Mouse (Mus musculus) layer of hippocampus, adult 8-10 months (tissue): ENCODE results near the gene Mllt1. TPM values are rescaled to one million over a fixed set of nuclear protein-coding genes. Genes with fewer than 3 reads are reported as not detected.

Experiments
- DNase-seq, 2 experiments: peaks; one replicate each; pipeline ENCODE4 v3.0.0; 2022; ENCODE audit warnings: low spot score in 2 of 2
- total RNA-seq, 4 experiments: library from RNA; stranded (reverse); gene quantifications; 2 replicates each; pipeline ENCODE4 v1.2.4; 2022

The Mllt1 gene
- 10 to 100 TPM; 73.9 to 92.9 (median 80.6) TPM for total RNA-seq

DNA sequence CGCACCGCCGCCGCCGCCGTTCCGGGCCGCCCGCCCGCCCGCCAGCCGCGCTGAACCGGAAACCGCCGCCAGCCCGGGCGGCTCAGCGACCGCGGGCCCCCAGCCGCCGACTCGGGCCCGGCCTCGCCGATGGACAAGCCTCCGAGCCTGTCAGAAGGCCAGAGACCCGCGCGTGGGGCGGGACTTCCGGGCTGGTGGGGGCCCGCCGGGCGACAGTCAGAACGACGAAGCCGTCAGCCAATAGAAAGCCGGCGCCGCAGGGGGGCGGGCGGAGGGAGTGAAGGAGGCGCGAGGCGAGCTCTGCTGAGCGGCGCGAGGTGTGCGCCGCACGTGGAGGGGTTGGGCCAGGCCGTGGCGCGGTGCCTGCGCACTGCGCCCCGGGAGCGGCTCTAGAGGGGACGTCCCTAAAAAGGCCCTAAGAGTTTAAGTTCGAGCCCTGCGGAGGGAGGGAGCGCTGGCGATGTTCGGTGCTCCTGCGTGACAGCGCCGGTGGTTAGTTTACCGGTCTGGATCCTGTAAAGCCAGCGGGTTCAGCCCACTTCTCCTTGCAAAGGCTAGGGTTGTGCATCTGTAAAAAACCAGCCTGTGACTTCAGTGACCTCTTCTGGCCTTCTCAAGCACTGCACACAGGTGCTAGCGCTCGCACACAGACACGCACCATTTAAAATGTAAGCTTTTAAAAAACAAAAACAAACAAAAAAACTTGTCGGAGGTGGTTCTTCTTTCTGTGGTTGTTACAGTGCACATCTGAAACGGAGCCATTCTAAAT is at the start of gene Mllt1:
TSS of gene Mllt1 (minus strand) at position 53 of the 769 bp plus-strand sequence.
- DNase-seq = peak; percentile 95 to 98

DNA sequence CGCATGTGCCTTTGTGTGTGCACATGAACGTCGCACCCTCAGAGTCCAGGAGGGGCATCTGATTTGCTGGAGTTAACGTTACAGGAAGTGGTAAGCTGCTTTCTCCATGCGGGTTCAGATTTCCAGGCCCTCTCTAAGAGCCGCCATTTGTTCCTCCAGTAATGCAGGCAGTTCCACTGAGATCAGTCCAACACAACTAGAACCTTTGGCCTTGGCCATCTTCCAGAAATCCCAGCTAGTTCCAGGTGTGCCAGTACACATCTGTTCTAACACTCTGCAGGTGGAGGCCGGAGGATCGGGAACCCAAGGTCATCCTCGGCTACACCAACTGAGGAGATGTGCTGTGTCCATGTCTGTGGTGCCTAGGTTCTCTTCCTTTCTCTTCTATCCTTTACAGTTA is 49.7 kb upstream of the Mllt1 start:
- no peak for DNase-seq

DNA sequence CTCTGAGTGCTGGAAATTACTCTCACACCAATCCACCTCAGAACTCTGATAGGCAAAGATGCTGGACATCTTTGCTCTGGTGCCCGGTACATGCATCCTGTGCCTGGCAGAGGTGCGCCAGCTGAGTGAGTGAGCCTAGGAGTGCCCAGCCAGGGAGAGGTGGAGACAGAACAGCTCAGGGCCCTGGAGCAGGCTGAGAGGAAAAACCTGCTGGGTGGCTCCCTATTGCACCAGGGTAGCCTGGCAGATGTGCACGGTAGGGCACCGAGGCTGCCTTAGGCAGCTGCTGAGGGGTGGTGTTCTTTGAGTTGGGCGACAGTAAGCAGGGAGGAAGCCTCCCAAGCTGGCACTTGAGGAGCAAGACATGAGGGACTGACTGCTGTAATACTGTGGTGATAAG is 46.8 kb upstream of the Mllt1 start, which contains the start of gene Acer1:
TSS of gene Acer1 (minus strand) at position 114 of the 400 bp plus-strand sequence.
- no peak for DNase-seq

DNA sequence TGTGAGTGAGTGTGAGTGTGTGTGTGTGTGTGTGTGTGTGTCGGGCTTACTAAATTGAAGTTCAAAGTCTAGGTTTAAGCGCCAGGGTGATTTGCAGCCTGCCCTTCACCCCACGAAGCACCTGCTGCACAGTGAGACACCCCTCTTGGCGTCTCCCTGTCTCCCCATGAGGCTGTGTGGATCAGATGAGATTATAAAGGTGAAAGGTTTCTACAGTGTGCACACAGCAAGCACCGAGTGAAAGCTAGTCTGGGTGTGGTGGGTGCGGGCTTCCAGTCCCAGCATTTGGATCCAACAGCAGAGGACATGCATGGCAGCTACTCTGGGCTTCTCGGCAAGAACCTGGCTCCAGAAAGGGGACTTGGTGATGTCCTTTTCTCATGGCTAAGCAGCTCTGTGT is 45.8 kb upstream of the Mllt1 start:
- no peak for DNase-seq

DNA sequence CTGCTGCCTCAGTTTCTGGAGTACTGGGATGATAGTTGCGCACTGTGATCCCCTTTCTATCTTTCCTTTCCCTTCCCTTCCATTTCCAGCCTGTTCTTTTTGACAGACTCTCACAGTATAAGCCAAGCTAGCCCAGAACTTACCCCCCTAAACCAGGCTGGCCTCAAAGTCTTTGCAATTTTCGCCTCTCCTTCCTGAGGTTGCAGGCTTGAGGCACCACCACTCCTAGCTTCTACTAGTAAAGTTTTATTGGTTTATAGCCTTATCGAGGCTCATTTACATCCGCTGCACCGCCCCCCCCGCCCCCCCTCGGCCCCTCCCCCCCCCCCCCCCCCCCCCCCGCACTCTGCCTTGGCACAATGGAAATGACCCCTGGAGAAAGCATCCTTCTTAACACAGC is 44.3 kb upstream of the Mllt1 start:
- no peak for DNase-seq

DNA sequence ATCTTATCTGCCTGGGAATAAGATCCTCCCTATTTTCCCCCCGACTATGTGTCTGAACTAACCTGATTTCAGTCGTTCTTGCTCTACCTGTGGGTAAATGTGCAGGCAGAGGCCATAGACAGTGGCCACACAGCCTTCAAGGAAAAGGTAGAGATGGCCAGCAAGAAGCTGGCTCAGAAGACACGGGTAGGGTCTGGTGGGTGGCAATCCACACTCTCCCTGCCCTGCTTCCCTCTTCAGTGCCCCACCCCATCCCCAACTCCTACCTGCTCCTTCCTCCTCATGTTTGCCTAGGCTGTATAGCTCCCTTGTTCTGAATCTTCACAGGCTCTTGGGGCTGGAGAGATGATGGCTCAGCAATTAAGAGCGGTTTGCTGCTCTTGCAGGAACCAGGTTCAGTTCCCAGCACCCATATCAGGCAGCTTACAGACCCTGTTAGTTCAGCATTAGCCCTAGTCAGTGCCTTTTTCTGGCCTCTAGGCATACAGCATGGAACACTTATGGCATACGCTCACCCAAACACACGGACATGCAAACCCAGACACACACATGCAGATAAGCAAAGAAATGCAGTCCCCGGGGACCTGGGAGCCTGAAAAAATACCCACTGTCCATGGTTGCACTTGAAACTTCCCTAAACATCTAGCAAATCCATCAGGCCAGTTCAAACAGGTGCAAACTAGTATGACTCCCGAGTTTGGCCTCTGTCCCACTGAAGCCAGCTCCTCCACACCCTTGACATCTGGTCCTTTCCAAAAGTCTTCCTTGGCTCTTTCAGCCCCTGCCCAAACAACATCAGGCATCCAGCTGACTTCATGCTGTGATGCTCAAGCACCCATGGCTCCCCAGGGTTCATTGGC is 41.5 kb upstream of the Mllt1 start:
- no peak for DNase-seq

DNA sequence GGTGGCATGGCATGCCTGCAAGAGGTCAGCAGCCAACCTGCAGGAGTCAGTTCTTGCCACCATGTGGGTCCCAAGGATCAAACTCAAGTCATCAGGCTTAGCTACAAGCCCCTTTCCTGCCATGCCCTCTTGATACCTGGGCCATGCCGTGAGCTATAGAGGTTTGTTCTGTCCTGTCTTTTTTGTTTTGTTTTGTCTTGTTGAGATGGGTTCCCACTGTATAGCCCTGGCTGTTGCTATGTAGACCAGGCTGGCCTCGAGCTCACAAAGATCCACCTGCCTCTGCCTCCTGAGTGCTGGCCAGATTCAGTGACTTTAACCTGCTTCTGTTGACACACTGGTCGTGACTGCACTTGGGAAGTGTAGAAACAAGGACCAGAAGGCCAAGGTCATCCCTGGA is 40.2 kb upstream of the Mllt1 start:
- no peak for DNase-seq

DNA sequence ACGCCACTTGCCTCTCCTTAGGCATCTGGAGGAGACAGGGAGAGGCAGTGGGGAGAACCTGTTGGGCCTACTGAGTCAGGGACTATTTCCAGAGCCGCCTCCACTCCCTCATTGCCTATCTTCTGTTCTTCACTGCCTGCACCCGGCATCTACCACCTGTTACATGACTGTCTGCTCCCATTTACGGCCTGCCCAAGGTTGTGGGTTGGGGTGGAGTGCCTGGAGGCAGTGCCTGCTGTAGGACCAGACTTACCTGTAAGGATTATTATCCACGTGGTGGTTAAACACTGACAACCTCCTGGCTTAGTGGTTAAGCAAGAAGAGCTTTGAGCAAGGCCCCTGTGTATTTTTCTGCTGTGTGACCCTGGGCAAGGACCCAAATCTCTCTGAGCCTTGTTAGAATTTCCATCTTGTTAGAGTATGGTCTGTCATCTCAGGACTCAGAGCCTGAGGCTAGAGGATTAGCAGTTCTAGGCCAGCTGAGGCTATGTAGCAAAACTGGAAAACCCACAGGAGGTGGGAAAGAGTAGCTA is 39.6 kb upstream of the Mllt1 start:
- no peak for DNase-seq

DNA sequence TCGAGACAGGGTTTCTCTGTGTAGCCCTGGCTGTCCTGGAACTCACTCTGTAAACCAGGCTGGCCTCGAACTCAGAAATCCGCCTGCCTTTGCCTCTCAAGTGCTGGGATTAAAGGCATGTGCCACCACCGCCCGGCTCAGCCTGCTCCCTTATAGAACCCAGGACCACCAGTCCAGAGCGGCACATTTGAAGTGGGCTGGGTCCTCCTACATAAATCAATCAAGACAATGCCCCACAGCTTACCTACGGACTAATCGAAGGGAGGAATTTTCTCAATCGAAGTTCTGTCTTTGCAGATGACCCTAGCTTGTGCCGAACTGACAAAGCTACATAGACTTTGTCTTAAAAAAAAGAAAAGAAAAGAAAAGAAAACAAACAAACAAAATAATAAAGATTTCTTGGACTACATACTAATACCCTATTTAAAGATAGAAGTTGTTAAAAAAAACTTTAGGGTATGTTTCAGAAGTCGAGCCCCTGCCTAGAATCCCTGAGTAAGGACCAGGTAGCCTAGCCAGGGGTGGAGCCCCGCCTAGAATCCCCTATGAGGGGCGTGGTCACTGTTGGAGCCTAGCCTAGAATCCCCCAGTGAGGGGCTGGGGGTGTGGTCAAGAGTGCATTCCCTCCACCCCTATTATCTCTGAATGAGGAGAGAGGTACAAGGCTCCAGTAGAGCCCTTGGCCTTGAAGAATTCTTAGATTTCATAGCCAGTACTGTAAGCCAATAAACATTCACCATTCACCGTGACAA is 38.9 kb upstream of the Mllt1 start:
- no peak for DNase-seq

DNA sequence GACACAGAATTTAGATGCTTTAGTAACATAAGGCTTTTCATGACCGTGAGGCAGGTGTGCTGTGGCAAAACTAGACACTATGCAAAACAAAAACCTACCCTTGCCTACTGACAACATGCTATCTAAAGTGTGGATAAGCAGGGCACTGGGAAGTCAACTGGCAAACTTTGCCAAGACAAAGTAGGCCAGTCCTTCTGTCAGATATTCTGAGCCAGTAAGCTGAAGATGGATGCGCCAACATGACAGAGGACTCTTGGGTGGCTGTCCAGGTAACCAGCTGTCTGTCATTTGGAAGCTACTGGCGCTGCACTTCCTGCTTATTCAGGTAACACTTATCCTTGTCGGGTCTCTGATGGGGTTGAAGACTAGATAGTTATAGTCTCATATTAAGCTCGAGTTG is 34.9 kb upstream of the Mllt1 start:
- DNase-seq = no peak

DNA sequence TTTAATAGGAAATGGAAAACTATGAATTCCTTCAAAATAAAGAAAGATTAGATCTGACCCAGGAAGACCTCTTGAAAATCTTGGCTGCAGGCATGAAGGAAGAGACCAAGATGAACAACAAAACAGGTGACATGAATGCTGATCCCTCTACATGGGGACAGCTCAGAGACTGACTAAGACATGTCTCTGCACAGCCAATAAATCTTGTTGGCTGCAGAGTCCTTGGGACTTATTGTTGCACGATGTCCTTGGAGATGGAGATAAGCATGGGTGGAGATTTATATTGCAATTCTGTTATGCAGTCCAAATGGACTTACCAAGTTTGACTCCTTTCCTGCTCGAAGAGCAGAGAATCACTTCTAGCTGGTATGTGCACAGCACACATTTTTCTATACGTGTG is 34.1 kb upstream of the Mllt1 start:
- no peak for DNase-seq

DNA sequence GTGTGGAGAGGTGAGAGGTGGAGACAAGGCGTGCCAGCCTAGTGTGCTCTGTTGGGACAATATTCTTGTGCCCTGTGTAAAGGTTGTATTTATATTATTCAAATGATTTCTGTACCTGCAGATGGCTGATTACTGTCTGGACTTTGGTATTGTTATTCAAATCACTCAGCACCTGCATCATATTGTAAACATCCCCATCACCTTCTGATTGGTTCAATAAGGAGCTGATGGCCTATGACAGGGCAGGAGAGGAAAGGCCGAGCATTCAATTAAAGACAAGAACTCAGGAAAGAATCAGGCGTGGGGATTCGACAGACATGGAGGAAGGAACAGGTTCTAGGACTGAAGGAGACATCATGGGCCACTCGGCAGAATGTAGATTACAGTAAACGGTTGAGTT is 28.4 kb upstream of the Mllt1 start:
- DNase-seq = no peak

DNA sequence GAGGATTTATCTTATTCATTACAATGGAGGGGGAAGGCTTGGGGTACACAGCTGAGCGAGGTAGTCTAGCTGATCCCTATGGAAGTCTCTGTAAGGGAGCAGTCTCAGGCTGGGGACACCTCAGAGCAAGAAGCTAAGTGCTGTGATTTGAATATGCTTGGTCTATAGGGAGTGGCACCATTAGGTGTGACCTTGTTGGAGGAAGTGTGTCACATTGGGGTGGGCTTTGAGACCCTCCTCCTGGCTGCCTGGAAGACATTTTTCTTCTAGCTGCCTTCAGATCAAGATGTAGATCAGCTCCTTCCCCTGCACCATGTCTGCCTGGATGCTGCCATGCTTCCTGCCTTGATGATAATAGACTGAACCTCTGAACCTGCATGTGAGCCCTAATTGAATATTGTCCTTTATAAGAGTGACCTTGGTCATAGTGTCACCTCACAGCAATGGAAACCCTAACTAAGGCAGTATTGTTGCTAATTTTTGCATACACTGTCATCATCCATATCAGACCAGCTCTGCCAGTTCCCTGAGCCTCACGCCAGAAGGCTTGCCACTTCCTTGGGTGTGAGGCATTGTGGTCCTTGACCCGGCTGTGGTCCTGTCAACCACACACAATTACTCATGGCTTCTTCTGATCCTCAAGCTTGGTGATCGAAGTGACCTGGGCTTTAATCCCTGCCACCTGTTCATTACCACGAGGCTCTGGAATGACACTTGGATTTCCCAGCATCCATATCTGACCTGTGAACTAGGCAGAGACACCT is 27.6 kb upstream of the Mllt1 start:
- DNase-seq = no peak

DNA sequence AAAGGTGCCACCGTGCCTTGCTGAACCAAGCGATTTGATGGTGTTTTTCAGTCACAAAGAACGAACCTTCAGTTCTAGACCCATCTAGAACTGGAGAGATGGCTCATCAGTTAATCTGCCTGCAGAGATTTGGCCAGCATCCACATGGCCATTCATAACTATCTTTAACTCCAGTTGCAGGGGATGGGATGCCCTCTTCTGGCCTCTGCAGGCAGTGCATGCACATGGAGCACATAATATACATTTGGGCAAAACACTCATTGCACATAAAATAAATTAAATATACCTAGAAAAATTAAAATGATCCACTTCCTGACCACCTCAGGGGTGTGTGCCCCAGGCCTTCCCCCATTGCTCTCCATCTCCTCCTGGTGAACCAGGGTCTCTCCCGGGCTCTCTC is 26.7 kb upstream of the Mllt1 start:
- no peak for DNase-seq

DNA sequence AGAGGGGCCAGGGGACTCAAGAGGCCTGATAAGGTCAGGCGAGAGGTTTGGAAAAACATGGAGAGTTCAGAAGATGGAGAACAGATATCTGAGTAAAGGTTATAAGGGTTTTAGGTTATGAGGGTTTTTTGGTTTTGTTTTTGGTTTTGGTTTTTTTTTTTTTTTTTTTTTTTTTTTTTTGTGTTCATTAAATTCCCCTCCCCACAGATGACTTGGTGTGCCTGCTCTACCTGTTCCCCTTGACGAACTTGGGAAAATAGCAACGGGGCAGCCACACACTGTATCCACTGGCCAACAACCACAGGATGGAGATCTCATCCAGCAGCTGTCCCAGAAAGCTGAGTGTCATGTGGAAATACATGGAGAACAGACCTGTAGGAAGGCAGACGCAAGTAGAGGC is 23.5 kb upstream of the Mllt1 start:
- no peak for DNase-seq

DNA sequence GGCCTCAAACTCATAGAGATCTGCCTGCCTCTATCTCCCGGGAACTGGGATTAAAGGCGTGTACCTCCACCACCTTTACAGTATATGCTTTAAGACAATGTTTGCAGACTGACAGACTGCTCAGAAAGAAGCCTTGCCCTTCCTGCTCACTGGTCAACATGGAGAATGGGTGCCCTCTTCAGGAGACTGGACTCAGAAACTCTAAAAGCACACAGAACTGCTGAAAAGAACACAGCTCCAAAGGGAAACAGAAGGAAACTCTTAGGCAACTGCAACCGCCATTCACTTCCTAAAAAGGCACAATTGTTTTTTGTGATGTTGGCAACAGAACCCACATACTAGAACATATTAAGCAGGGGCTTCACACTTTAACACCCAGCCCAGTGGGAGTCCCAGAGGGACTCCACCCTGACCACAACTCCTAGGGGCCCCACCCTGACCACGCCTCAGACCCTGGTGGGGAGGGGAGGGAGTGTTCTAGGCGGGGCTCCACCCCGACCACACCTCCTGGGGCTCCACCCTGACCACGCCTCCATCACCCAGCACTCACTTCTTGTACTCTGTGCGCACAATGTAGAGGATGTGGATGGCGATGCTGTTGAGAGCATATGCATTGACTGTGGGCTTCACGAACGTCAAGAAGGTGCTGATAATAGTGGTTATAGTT is 22.7 kb upstream of the Mllt1 start:
- no peak for DNase-seq

DNA sequence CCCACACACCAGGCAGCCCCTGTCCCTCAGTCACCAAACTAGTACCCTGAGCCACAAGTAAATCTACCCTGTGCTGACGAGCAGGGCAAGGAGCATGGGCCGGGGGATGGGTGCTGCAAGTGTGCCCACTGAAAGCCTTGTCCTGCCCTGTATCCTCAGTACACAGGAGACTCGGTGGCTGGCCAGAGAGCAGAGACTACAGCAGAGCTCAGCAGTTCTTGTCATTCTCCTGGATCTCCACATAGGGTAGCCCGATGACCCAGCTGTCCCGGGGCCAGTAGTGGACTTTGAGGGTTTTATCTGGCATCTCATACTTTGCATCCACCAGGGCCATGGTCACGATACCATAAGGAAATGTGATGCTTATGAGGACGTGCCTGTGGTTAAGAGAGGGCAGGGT is 19.7 kb upstream of the Mllt1 start:
- DNase-seq = no peak

DNA sequence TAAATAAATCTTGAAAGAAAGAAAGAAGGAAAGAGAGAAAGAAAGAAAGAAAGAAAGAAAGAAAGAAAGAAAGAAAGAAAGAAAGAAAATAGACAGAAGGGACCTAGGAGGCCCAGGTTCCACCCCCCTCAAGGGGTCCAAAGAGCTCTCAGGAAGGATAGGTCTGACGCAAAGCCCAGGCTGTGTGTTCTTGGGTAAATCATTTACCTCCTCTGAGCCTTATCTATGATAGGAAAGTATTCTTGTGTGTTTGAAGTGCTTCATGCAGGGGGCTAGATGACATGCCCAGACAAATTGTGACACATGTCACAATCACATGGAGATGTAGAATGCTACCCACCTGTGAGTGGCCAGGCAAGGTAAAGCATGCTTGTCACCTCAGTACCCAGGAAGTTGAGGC is 17.4 kb upstream of the Mllt1 start:
- no peak for DNase-seq

DNA sequence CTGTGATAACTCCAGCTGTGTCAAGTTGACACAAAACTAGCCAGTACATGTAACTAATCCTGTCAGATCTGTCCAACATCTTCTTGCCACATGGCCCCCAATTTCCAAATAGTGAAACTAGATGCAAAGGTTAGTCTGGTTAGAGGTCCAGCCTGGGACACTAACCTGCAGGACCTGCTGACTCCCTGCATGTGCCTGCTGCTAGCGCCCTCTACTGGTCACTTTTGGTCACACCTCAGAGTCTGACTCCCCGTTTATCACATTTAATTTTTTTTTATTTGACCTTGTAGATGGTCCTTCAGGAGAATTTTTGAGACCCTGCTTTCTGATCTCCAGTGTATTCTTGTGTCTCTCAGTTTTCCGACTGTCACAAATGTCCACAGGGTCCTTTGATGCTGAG is 15.7 kb upstream of the Mllt1 start:
- DNase-seq = peak in 1 of 2 experiments; percentile 38

DNA sequence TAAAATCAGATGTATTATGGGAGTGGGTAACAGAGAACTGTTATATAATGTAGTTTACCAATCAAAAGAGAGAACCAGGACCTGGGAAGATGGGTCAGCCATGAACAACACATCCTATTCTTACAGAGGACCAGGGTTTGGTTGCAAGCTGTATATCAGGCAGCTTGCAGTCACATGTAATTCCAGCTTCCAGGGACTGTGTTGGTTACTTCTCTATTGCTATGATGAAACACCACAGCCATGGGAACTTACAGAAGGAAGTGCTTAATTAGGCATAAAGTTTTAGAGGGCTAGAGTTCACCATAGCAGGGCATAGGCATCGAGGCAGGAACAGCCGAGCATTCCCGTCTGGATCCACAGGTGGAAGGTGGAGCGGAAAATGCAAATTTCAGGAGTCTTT is 3.5 kb upstream of the Mllt1 start:
- DNase-seq = no peak
